Mouse (Mus musculus) frontal cortex, adult (tissue): ENCODE measurements around the gene Fpgs.

Experiments used
- ATAC-seq: cut with Nextera tagmentation; 2 replicates; pipeline ENCODE4 v1.9.2; 2017; ENCODE audit warnings: mild to moderate bottlenecking, moderate library complexity, mixed read lengths; ENCODE audit not compliant: low TSS enrichment

The Fpgs gene

DNA sequence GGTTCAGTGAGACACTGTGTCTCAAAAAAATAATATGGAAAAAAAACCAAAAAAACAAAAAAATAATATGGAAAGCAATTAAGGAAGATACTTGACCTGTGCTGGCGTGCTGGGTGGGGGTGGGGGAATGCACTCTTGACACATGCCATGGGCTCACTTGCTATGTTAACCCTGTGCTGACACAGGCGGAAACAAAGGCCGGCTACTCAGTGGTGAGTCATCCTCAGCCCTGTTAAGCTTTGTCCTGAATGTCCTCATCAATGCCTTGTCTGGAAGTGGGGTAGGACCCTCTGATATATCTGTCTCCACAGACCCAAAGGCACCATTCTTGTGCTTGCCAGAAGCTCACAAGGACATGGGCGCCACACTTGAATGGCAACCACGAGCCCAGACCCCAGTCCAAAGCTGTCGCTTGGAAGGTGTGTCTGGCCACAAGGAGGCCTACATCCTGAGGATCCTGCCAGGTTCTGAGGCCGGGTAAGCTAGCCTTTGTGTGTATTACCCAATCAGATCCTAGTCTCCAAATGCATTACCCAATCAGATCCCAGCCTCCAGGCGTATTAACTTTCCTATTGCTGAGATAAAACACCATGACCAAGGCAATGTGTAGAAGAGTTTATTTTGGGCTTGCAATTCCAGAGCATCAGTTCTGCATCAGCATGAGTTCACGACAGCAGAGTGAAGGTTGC is 31.9 kb downstream of the Fpgs start:
- ATAC-seq = no peak

DNA sequence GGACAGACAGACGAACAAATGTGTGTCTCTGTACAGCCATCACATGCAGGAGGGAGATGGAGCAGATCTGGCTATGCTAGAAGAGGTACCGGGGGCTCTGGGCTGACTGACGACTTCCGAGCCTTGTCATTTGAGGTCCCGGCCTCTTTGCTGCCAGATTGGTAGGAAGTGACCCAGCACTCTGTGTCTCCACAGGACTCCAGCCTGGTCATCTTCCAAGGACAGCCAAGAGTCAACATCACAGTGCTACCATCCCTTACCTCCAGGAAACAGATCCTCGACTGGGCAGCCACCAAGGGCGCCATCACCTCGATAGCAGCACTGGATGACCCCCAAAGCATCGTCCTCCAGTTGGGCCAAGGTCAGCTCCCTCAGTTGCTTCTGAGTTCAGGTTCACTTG is 32.8 kb downstream of the Fpgs start:
- ATAC-seq = no peak

- no peak for ATAC-seq
These were observed 34.1 kb downstream of the Fpgs start for GRCm38 (mm10) chr2:32669876-32670275.

DNA sequence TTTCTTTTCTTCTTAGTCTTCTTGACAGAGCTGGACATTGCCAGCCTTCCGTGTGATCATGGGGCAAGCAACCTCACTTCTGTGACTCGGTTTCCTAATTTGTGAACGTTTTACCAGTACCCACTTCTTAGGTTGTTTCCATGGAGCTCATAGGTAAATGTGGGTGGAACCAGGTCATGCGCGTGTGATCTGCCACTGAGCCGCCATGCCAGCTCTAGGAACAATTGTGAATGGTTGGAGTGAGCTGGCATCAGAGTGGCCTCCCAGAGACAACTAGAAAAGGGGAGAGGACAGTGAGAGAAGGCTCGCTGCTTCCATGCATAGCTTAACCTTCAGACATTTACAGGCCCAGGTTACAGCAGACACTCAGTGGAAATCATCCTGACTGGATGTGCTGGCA is 35.8 kb downstream of the Fpgs start:
- ATAC-seq = no peak

GRCm38 (mm10) chr2:32667775-32668174 is 36.2 kb downstream of the Fpgs start:
- ATAC-seq = no peak

DNA sequence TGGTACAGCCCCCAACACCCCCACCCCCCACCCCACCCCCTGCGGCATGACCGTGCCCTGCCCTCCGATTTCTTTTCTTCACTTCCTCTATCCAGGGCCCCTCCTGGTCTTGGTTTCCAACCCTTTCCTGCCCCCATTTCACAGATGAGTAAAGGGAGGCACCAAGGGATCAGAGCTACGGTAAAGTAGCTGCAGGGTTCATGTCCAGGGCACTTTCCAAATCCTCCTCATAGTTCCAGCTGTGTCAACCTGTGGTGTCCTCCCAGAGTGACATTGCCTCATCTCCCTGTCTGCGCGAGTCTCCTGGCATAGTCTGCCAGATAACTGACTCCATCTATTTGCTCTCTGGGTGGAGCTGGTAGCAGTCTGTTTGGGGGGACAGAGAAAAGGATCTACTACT is 38.1 kb downstream of the Fpgs start:
- ATAC-seq = no peak

GRCm38 (mm10) chr2:32665345-32665744 is 38.6 kb downstream of the Fpgs start:
- no peak for ATAC-seq

DNA sequence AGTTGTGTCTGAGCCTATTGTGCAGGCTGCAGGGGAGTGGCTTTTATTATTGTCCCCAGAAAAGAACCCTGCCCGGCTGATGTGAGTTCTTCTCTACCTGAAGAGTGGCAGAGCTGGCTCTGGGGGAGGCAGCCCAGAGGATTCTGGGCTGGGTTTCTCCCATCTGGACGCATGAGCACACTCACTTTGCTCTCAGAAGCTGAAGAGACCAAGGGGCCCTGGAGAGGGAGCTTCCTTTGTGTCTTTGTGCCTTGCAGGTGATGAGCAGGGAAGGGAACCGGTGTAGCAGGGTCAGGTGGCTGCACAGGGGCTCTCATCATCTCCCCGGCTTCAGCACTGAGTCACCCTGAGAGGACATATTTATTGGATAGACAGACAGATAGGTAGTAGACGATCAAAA is 41.7 kb downstream of the Fpgs start:
- no peak for ATAC-seq

DNA sequence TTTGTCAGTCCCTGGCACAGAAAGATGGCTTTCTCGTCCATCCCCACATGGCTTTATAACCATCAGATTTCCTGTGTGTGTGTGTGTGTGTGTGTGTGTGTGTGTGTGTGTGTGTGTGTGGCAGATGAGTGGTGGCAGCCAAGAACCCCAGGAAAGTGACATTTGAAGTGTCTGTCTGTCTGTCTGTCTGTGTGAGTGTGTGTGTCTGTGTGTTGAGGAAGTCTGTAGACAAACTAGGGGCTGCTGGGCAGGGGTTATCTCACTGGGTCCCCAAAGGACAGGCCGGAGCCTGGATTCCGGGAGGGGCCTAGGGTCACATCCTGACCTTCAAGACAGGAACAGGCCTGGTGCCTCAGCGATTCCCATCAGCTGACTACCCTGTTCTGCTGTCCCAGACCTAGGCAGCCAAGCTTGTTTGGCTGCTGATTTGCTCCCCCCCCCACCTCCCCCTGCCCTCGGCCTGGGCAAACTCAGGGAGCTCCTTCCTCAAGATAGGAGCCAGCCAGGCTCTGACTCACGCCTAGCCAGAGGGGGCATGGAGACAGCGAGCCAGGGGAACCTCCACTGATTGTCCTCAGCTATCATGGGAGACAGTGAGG is 42.3 kb downstream of the Fpgs start:
- no peak for ATAC-seq

DNA sequence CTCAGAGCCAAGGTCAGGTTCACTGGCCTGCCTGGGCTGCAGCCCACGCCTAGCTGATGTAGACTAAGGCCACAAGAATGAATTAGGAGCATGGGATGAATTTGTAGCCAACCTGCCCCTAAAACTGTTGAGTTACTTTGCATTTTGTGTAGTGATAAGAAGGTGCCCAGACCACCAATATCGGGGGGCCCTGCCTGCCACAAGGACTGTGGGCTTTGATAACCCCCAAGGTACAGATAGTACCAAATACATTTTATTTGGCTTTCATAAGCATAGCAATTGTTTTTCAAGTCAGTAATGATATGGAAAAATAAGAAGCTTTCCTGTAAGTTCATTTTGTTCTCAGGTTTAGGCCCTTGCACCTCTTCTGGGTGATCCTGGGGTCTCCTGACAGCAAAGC is 45.1 kb downstream of the Fpgs start:
- ATAC-seq = no peak

GRCm38 (mm10) chr2:32655826-32656225 is 48.1 kb downstream of the Fpgs start:
- ATAC-seq = no peak

DNA sequence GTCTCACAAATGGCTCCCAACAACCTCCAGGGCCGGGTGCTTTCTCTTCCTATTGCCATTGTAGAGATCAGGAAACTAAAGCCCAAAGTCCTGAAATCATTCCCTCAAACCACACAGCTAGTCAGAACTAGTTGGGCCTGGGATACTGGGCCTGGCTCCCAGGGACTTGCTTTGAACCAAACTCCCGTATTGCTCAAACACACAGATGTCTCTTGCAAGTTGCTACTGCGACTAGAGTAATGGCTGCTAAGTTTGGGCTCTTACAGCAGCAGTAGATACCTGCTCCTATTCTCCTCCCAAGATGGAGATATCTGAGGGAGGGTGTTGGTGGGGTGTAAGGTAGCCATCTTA is 48.6 kb downstream of the Fpgs start:
- ATAC-seq = no peak

GRCm38 (mm10) chr2:32654743-32655393 is 49.1 kb downstream of the Fpgs start:
- no peak for ATAC-seq

GRCm38 (mm10) chr2:32653764-32654163 is 50.2 kb downstream of the Fpgs start:
- no peak for ATAC-seq

GRCm38 (mm10) chr2:32647366-32647765 is 56.6 kb downstream of the Fpgs start:
- ATAC-seq = no peak

DNA sequence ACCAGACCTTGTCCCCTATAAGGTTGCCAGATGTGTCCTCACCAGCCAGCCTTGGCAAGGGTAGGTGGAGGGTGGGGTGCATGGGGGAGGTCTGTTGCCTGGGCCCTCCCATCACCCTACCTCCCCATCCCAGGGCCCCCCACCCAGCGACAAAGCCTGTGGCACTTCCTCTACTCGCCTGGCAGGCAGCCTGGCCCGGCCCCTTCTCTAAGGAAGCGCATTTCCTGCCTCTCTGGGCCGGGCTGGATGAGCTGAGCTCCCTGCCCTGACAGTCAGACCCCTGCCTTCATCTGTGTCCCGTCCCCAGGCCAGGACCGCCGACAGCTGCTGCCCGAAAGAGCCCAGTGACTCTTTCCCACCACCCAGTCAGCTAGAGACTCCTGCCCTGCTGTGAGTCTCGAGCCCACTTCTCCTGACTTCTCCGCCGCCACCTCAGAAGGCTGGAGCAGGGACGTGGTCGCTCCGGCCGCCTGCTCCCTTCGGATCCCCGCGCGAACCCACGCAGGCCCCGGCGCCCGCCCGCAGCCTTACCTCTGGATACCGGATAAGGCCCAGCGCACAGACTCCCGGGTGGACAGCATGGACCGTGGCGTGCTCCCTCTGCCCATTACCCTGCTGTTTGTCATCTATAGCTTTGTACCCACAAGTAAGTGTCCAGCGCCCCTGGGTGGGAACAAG is 57.4 kb downstream of the Fpgs start, which contains the start of gene Eng:
Gene Eng, plus strand, starts transcription at position 217 of the 678 bp plus-strand sequence.
- ATAC-seq = no peak

GRCm38 (mm10) chr2:32645647-32646046 is 58.3 kb downstream of the Fpgs start:
- ATAC-seq = no peak

- ATAC-seq = no peak
These were observed 59.0 kb downstream of the Fpgs start for GRCm38 (mm10) chr2:32644799-32645475.

DNA sequence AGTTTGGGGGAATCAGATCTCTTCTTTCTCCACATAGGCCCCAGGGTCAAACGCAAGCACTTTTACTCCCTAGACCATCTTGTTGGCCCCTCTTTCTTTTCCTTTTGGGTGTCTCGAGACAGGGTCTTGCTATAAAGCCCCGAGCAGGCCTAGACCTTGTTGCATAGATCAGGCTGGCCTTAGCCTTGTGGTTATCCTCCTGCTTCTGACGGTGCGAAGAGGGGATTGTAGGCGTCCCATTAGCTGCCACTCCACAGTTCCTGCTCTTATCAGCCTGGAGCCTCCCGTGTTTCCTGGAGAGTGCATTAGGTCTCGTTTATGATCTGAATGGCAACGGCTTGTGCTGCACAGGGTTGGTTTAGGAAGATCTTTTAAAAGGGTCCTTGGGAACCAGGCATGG is 59.9 kb downstream of the Fpgs start:
- no peak for ATAC-seq

- no peak for ATAC-seq
These were observed 61.1 kb downstream of the Fpgs start for GRCm38 (mm10) chr2:32642813-32643212.

GRCm38 (mm10) chr2:32641810-32642209 is 62.1 kb downstream of the Fpgs start:
- no peak for ATAC-seq

GRCm38 (mm10) chr2:32640550-32641051 is 63.3 kb downstream of the Fpgs start:
- no peak for ATAC-seq
